Comparison of ENCODE assay signal across 7 mouse cellular contexts in the genomic region with DNA sequence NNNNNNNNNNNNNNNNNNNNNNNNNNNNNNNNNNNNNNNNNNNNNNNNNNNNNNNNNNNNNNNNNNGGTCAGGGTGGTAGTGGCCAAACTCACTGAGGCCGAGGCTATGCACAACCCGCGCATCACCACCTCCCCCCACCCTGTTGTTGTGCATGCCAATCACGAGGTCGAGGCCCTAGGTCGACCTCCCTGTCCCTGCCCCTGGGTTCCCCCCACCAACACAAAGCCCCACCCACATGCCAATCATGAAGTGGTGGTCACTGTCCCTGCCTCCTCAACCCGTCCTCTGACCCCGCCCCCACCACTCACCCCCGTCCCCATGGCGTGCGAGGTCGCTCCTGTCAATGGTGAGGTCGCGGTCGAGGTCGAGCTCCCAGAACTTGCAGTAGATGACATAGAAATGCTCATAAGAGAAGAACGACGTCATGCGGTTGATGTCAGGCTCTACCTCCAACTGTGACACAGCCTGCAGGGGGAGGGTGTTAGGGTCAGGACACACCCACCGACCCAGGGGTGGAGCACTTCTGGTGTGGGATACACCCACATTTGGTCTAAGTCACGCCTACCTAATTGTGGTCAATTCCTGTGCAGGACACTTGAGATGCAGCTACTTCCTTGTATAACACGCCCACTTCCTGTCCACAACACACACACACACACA. TPM values are rescaled to one million over a fixed set of nuclear protein-coding genes. Genes with fewer than 3 reads are reported as not detected.
DNase-seq lines count a peak whose midpoint lies in the region; ATAC-seq lines count a peak whose summit lies in the region.

No protein-coding gene starts in this region.

- H3K4me2 ChIP-seq in forebrain, embryonic 13.5 days: no peak overlapping the region
- H3K4me2 ChIP-seq in kidney, embryonic 16.5 days (replicated peaks; ENCODE audit: low read depth, low read length): no peak overlapping the region
- no peak overlapping the region for H3K4me2 ChIP-seq in stomach, embryonic 14.5 days (replicated peaks; ENCODE audit: low read depth, low read length)

- no peaks in the 10 kb centered on the region for H3K27me3 ChIP-seq in forebrain, embryonic 13.5 days
- H3K27me3 ChIP-seq in kidney, embryonic 16.5 days (ENCODE audit: insufficient read depth, low read length): no peaks in the 10 kb centered on the region
- no peaks in the 10 kb centered on the region for H3K27me3 ChIP-seq in stomach, embryonic 14.5 days (ENCODE audit: control insufficient read depth, insufficient read depth, low read length)

- peak; percentile 19; the same call in 1 of the 2 replicates for ATAC-seq in forebrain, embryonic 13.5 days
- ATAC-seq in kidney, embryonic 16.5 days (ENCODE audit: low FRiP score, low TSS enrichment): peak; percentile 26
- ATAC-seq in stomach, embryonic 14.5 days (ENCODE audit: insufficient number of reproducible peaks, insufficient read depth, low FRiP score, low read depth): peak; percentile 46; the same call in 1 of the 2 replicates

- H3K36me3 ChIP-seq in forebrain, embryonic 13.5 days (ENCODE audit: poor library complexity, severe bottlenecking): peaks cover 38% of the 10 kb centered on the region
- H3K36me3 ChIP-seq in kidney, embryonic 16.5 days (ENCODE audit: insufficient read depth, low read length): peaks cover 39% of the 10 kb centered on the region
- H3K36me3 ChIP-seq in stomach, embryonic 14.5 days (ENCODE audit: control insufficient read depth, insufficient read depth, low read length): peaks cover 27% of the 10 kb centered on the region

- DNase-seq in right cerebral cortex, adult 18-20 months: peak; percentile 7
- no peak for DNase-seq in right cerebral cortex, adult 2 months (ENCODE audit: low spot score in 2 of 2)
- DNase-seq in adrenal gland, postnatal 10 days: peak; percentile 7
- peak; percentile 10 to 33 for DNase-seq in lung, postnatal 4 days

- H3K4me3 ChIP-seq in forebrain, embryonic 13.5 days: no peak overlapping the region
- no peak overlapping the region for H3K4me3 ChIP-seq in kidney, embryonic 16.5 days (ENCODE audit: low read length)
- no peak overlapping the region for H3K4me3 ChIP-seq in stomach, embryonic 14.5 days (ENCODE audit: low read depth, low read length)

- H3K27ac ChIP-seq in forebrain, embryonic 13.5 days: no peak overlapping the region
- no peak overlapping the region for H3K27ac ChIP-seq in kidney, embryonic 16.5 days (ENCODE audit: low read length)
- H3K27ac ChIP-seq in stomach, embryonic 14.5 days (ENCODE audit: low read length): no peak overlapping the region

- 97% methylated on average over 21 of the region's 22 CpGs for WGBS in forebrain, embryonic 13.5 days
- 95% methylated on average over 22 of the region's 22 CpGs for WGBS in kidney, embryonic 16.5 days
- 97% methylated on average over 22 of the region's 22 CpGs for WGBS in stomach, embryonic 14.5 days

- no peak overlapping the region for H3K9ac ChIP-seq in forebrain, embryonic 13.5 days
- H3K9ac ChIP-seq in kidney, embryonic 16.5 days (replicated peaks; ENCODE audit: low read length): no peak overlapping the region
- no peak overlapping the region for H3K9ac ChIP-seq in stomach, embryonic 14.5 days (replicated peaks; ENCODE audit: low read depth, low read length)

- H3K4me1 ChIP-seq in forebrain, embryonic 13.5 days: no peaks in the 10 kb centered on the region
- H3K4me1 ChIP-seq in kidney, embryonic 16.5 days (ENCODE audit: insufficient read depth, low read length): no peaks in the 10 kb centered on the region
- no peaks in the 10 kb centered on the region for H3K4me1 ChIP-seq in stomach, embryonic 14.5 days (ENCODE audit: control insufficient read depth, insufficient read depth, low read length)

- H3K9me3 ChIP-seq in forebrain, embryonic 13.5 days (replicated peaks): peaks cover 34% of the 10 kb centered on the region
- peaks cover 36% of the 10 kb centered on the region for H3K9me3 ChIP-seq in kidney, embryonic 16.5 days (ENCODE audit: low read length)
- H3K9me3 ChIP-seq in stomach, embryonic 14.5 days (ENCODE audit: control insufficient read depth, low read depth, low read length): peaks cover 27% of the 10 kb centered on the region

RNA-seq across cellular contexts. Expression of a gene that starts 37.9 kb away (rescaled TPM):
- total RNA-seq in adrenal gland, postnatal 10 days (2021): 100 to 1,000 TPM; 103 to 128 TPM
- 132 and 136 TPM in 2 replicates for polyA plus RNA-seq in forebrain, embryonic 13.5 days (2015; fragmentation: Nextera tagmentation; extraction: Ambion mirVana)
- polyA plus RNA-seq in kidney, embryonic 16.5 days (2015; fragmentation: Nextera tagmentation; extraction: Ambion mirVana): 137 and 142 TPM in 2 replicates
- 123 and 127 TPM in 2 replicates for polyA plus RNA-seq in stomach, embryonic 14.5 days (2014; fragmentation: Nextera tagmentation; extraction: Ambion mirVana)

RNA-seq across cellular contexts. Expression of a gene that starts 54.8 kb away (rescaled TPM):
- total RNA-seq in adrenal gland, postnatal 10 days (2021): not detected
- polyA plus RNA-seq in forebrain, embryonic 13.5 days (2015; fragmentation: Nextera tagmentation; extraction: Ambion mirVana): not detected in 2 replicates
- not detected in 2 replicates for polyA plus RNA-seq in kidney, embryonic 16.5 days (2015; fragmentation: Nextera tagmentation; extraction: Ambion mirVana)
- not detected in 2 replicates for polyA plus RNA-seq in stomach, embryonic 14.5 days (2014; fragmentation: Nextera tagmentation; extraction: Ambion mirVana)

Comparison
In these comparisons a context has a peak if more than half of its experiments do, and no peak if none do; other contexts are left out.
1. DNase-seq: peak in right cerebral cortex, adult 18-20 months (single experiment), adrenal gland, postnatal 10 days (single experiment) and lung, postnatal 4 days (2 of 2); none in right cerebral cortex, adult 2 months (0 of 2).
2. Peak in every context shown above with its lines, with median percentiles within 50 percentile points of each other: ATAC-seq.